Mouse (Mus musculus): ENCODE results near the gene Ptpn12. TPM values are rescaled to one million over a fixed set of nuclear protein-coding genes. Genes with fewer than 3 reads are reported as not detected.

The Ptpn12 gene
- total and polyA plus RNA-seq, 3 experiments = 3.2 to 16.5 (median 12.7) TPM

DNA sequence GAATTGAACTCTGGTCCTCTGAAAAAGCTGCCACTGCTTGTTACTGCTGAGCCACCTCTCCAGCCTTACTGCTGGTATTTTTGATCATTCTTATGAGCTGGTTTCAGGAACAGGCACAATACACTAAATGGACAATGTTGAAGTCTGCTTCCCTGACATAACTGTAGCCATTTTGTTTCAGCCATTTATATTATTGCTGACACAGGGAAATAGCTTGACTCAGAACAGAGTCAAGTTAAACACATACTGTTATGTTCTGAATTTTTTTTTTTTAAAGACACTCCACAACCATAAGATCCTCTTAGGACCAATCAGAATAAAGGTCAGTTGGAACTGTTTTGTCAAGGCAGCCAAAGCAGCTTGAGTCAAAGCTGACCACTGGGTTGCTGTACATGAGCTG, 72.2 kb downstream of the Ptpn12 start:
- Histone ChIP-seq H3K4me2 (ENCODE audit: insufficient read depth, low read depth, poor library complexity, severe bottlenecking) (no peak overlapping the region), H3K27me3 (replicated peaks) (no peaks in the 10 kb centered on the region), H3K36me3 (replicated peaks in 1 of 2; ENCODE audit: control insufficient read depth in 1 of 2, insufficient read depth in 1 of 2, low read length in 1 of 2) (peaks cover 0 to 14% of the 10 kb centered on the region in 2 experiments), H3K4me1 (ENCODE audit: control insufficient read depth in 1 of 2, insufficient read depth in 2 of 2) (no peaks in the 10 kb centered on the region), H3K4me3 (replicated peaks in 1 of 3; ENCODE audit: low read depth in 2 of 3, low read length in 2 of 3, poor library complexity in 1 of 3) (no peak overlapping the region), H3K79me2 (replicated peaks; ENCODE audit: control insufficient read depth, extremely low read depth, insufficient read depth, poor library complexity, severe bottlenecking) (no peaks in the 10 kb centered on the region), H3K27ac (ENCODE audit: insufficient read depth, low read depth) (no peak overlapping the region), H3K9ac (ENCODE audit: insufficient read depth, low read depth) (no peak overlapping the region), H3K9me3 (replicated peaks; ENCODE audit: low read length) (peaks cover 2% of the 10 kb centered on the region)
- in situ Hi-C loops (cut with MboI; ENCODE audit: low pct_ligation_motif_present, low pct_unique_long_range_greater_than_20kb, low sequenced_read_pairs) (no loop called here), dilution Hi-C loops (cut with MboI; ENCODE audit: extremely low pct_ligation_motif_present, extremely low pct_unique_long_range_greater_than_20kb, low sequenced_read_pairs) (no loop called here)
- DNase-seq (ENCODE audit: extremely low read depth) = no peak
- TF ChIP-seq GABPA (IDR thresholded peaks at IDR 0.05; ENCODE audit: insufficient replicate concordance, low read depth, low read length) = no peak
- peak; percentile 72; the same call in 1 of the 2 replicates for TF ChIP-seq MAFK (IDR thresholded peaks at IDR 0.05; ENCODE audit: insufficient replicate concordance, low read length)
- no peak for TF ChIP-seq MYC (IDR thresholded peaks at IDR 0.05; ENCODE audit: low read depth, low read length)

DNA sequence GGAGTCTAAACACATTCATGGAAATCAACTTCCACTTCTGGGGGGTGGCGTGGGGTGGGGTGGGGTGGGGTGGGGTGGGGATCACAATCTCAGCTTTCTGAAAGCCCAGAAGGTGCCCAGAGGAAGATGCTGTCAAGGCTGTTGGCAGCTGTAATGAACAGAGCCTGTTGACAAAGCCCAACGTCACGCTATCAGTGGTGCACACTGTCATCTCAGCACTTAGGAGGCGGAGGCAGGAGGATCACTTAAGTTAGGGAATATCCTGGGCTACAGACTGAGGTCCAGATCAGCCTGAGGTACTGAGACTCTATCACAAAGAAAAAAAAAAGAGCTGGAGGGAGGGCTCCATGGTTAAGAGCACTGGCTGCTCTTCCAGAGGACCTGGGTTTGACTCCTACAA, 81.0 kb downstream of the Ptpn12 start:
- in situ Hi-C loops (cut with MboI; ENCODE audit: low pct_ligation_motif_present, low pct_unique_long_range_greater_than_20kb, low sequenced_read_pairs) = loop anchor here (25.0 kb wide), 1 partner anchor 187 kb away; no protein-coding TSS in a partner anchor
- H3K36me3 ChIP-seq (replicated peaks in 1 of 2; ENCODE audit: control insufficient read depth in 1 of 2, insufficient read depth in 1 of 2, low read length in 1 of 2) = no peaks in the 10 kb centered on the region
- TF ChIP-seq MAX (IDR thresholded peaks at IDR 0.05; ENCODE audit: low read length) (no peak), POLR2A (IDR thresholded peaks at IDR 0.05; ENCODE audit: low read depth, low read length) (no peak), USF1 (IDR thresholded peaks at IDR 0.05; ENCODE audit: low read depth, low read length) (no peak), MAFK (IDR thresholded peaks at IDR 0.05; ENCODE audit: insufficient replicate concordance, low read length) (no peak), UBTF (IDR thresholded peaks at IDR 0.05; ENCODE audit: low read depth, low read length) (no peak), GABPA (IDR thresholded peaks at IDR 0.05; ENCODE audit: insufficient replicate concordance, low read depth, low read length) (no peak)
- H3K4me1 ChIP-seq (ENCODE audit: control insufficient read depth in 1 of 2, insufficient read depth in 2 of 2) = peaks cover 8 to 25% of the 10 kb centered on the region in 2 experiments
- H3K79me2 ChIP-seq (replicated peaks; ENCODE audit: control insufficient read depth, extremely low read depth, insufficient read depth, poor library complexity, severe bottlenecking) = no peaks in the 10 kb centered on the region
- H3K9me3 ChIP-seq (replicated peaks; ENCODE audit: low read length) = no peaks in the 10 kb centered on the region
- no peaks in the 10 kb centered on the region for H3K27me3 ChIP-seq (replicated peaks)
- DNase-seq (ENCODE audit: extremely low read depth) = no peak
- dilution Hi-C loops (cut with MboI; ENCODE audit: extremely low pct_ligation_motif_present, extremely low pct_unique_long_range_greater_than_20kb, low sequenced_read_pairs) = no loop called here
- H3K4me3 ChIP-seq (replicated peaks in 1 of 3; ENCODE audit: low read depth in 2 of 3, low read length in 2 of 3, poor library complexity in 1 of 3) = no peak overlapping the region
- H3K9ac ChIP-seq (ENCODE audit: insufficient read depth, low read depth) = no peak overlapping the region
- no peak overlapping the region for H3K4me2 ChIP-seq (ENCODE audit: insufficient read depth, low read depth, poor library complexity, severe bottlenecking)
- no peak overlapping the region for H3K27ac ChIP-seq (ENCODE audit: insufficient read depth, low read depth)

DNA sequence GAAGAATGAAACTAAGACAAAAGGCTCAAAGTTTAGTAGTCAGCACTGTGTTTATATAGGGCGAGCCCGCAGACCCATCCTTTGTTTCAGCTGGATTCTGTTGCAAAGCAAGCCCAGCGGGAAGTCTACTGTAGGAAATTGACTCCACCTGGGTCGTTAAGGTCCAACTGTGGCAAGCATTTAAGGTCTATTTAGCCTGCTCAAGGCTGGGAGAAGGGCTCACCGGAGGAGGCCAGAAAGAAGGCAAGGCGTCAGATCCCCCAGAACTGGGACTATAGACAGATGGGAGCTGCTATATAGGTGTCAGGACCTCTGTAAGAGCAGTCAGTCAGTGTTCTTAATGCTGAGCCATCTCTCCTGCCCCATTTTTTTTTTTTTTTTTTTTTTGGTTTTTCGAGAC, 81.7 kb downstream of the Ptpn12 start:
- Histone ChIP-seq H3K27me3 (replicated peaks) (no peaks in the 10 kb centered on the region), H3K27ac (ENCODE audit: insufficient read depth, low read depth) (no peak overlapping the region), H3K4me2 (ENCODE audit: insufficient read depth, low read depth, poor library complexity, severe bottlenecking) (no peak overlapping the region), H3K4me1 (ENCODE audit: control insufficient read depth in 1 of 2, insufficient read depth in 2 of 2) (peaks cover 8 to 28% of the 10 kb centered on the region in 2 experiments), H3K9ac (ENCODE audit: insufficient read depth, low read depth) (no peak overlapping the region), H3K79me2 (replicated peaks; ENCODE audit: control insufficient read depth, extremely low read depth, insufficient read depth, poor library complexity, severe bottlenecking) (no peaks in the 10 kb centered on the region), H3K4me3 (replicated peaks in 1 of 3; ENCODE audit: low read depth in 2 of 3, low read length in 2 of 3, poor library complexity in 1 of 3) (no peak overlapping the region), H3K9me3 (replicated peaks; ENCODE audit: low read length) (no peaks in the 10 kb centered on the region), H3K36me3 (replicated peaks in 1 of 2; ENCODE audit: control insufficient read depth in 1 of 2, insufficient read depth in 1 of 2, low read length in 1 of 2) (no peaks in the 10 kb centered on the region)
- TF ChIP-seq CHD1 (IDR thresholded peaks at IDR 0.05; ENCODE audit: low read depth, low read length) (no peak), POLR2A (IDR thresholded peaks at IDR 0.05; ENCODE audit: low read depth, low read length) (no peak), MEF2A (IDR thresholded peaks at IDR 0.05; ENCODE audit: borderline replicate concordance, low read depth, low read length) (no peak), MAFK (IDR thresholded peaks at IDR 0.05; ENCODE audit: insufficient replicate concordance, low read length) (no peak), TBP (conservative IDR thresholded peaks at IDR 0.05; ENCODE audit: low read depth, low read length) (no peak)
- dilution Hi-C loops (cut with MboI; ENCODE audit: extremely low pct_ligation_motif_present, extremely low pct_unique_long_range_greater_than_20kb, low sequenced_read_pairs) = no loop called here
- in situ Hi-C loops (cut with MboI; ENCODE audit: low pct_ligation_motif_present, low pct_unique_long_range_greater_than_20kb, low sequenced_read_pairs) = loop anchor here (25.0 kb wide), 1 partner anchor 187 kb away; no protein-coding TSS in a partner anchor
- no peak for DNase-seq (ENCODE audit: extremely low read depth)
